Mouse (Mus musculus): ENCODE measurements around the gene Wnt5a. TPM values are rescaled to one million over a fixed set of nuclear protein-coding genes. Genes with fewer than 3 reads are reported as not detected.

Wnt5a gene
- total and polyA plus RNA-seq, 2 experiments from 2014 or later: 18.3 to 19.6 TPM

- Histone ChIP-seq H3K27me3 (ENCODE audit: insufficient read depth, low read length) (peaks cover 3% of the 10 kb centered on the region; the same call in 1 of the 2 replicates), H3K36me3 (ENCODE audit: insufficient read depth, low read length) (no peaks in the 10 kb centered on the region; the same call in 1 of the 2 replicates), H3K4me1 (ENCODE audit: insufficient read depth, low read length) (0 out of 2 replicates have a peak, but pooled peaks cover 4% of the 10 kb centered on the region), H3K9me3 (ENCODE audit: low read length) (no peaks in the 10 kb centered on the region), H3K9ac (replicated peaks; ENCODE audit: low read length) (no peak overlapping the region), H3K4me2 (ENCODE audit: low read depth, low read length) (peak overlapping the region; percentile 25; the same call in 1 of the 2 replicates), H3K27ac (no peak overlapping the region), H3K4me3 (ENCODE audit: low read length) (peak overlapping the region; percentile 8; the same call in 1 of the 2 replicates)
- DNase-seq (ENCODE audit: low spot score) (no peak), ATAC-seq (no peak)
- TF ChIP-seq CTCF (IDR thresholded peaks at IDR 0.05; ENCODE audit: low read depth): no peak
- 40% methylated on average over 2 of the region's 2 CpGs for WGBS
These were observed 9.6 kb downstream of the Wnt5a start for GRCm38 (mm10) chr14:28514171-28514570.

DNA sequence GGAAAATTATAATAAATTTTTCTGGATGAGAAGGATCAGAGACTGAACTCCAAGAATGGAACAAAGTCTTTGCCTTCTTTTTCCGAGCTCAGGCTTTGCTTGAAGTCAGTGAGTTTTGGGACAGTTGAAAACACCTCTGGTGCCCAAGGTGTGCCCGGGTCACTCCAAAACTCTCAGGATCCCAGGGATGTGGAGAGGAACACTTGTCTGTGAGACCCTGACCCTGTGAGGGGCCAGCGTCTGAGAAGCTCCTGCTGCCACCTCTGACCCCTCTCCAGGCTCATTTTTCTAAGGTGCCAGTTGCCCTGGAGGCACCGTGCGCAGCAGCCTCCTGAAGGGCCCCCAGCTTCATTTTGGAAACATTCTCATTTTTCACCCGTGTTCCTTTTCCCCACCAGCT is 10.8 kb downstream of the Wnt5a start:
- Histone ChIP-seq H3K9me3 (ENCODE audit: low read length) (no peaks in the 10 kb centered on the region), H3K4me1 (ENCODE audit: insufficient read depth, low read length) (no peaks in the 10 kb centered on the region), H3K4me2 (ENCODE audit: low read depth, low read length) (0 out of 2 replicates have a peak overlapping the region, but pooled peaks have one; percentile 25), H3K36me3 (ENCODE audit: insufficient read depth, low read length) (no peaks in the 10 kb centered on the region; the same call in 1 of the 2 replicates), H3K27me3 (ENCODE audit: insufficient read depth, low read length) (peaks cover 3% of the 10 kb centered on the region; the same call in 1 of the 2 replicates), H3K9ac (replicated peaks; ENCODE audit: low read length) (no peak overlapping the region), H3K27ac (no peak overlapping the region), H3K4me3 (ENCODE audit: low read length) (no peak overlapping the region)
- ATAC-seq (no peak), DNase-seq (ENCODE audit: low spot score) (no peak)
- 50% methylated on average over 6 of the region's 6 CpGs for WGBS
- TF ChIP-seq CTCF (IDR thresholded peaks at IDR 0.05; ENCODE audit: low read depth): no peak

DNA sequence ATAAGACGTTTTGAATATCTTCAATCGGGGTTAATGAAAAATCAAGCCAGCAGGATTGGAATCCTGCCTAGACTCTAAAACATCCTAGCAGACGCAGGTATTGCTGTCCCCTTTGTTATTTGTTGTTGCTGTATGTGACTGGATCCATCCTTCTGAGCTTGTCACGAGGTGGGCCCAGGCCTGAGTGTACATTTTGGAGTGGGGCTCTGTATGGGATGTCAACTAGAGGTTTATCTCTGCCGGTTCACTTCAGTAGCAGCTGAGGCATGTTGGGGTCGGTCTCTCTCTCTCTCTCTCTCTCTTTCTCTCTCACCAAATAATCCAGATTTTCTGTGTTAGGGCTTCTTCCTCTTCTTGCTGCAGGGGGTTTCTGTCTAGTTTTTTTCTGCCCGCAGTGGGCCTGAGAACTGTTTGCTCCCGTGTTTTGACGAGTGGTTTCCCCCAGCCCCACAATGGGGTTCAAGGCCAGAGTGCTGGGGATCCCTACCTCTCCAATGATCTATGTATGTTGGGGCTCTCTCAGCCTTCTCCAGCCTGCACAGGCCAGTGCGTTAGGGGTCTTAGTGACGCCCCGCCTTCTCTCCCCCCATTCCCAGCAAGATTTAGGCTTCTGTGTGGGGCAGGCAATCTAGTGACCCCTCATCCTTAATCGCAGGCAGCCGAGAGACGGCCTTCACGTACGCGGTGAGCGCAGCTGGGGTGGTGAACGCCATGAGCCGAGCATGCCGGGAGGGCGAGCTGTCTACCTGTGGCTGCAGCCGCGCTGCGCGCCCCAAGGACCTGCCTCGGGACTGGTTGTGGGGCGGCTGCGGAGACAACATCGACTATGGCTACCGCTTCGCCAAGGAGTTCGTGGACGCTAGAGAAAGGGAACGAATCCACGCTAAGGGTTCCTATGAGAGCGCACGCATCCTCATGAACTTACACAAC is 13.3 kb downstream of the Wnt5a start:
- no peak for TF ChIP-seq CTCF (IDR thresholded peaks at IDR 0.05; ENCODE audit: low read depth)
- Histone ChIP-seq H3K9ac (replicated peaks; ENCODE audit: low read length) (no peak overlapping the region), H3K27ac (no peak overlapping the region), H3K9me3 (ENCODE audit: low read length) (no peaks in the 10 kb centered on the region), H3K4me2 (ENCODE audit: low read depth, low read length) (no peak overlapping the region), H3K4me3 (ENCODE audit: low read length) (no peak overlapping the region), H3K27me3 (ENCODE audit: insufficient read depth, low read length) (no peaks in the 10 kb centered on the region), H3K36me3 (ENCODE audit: insufficient read depth, low read length) (no peaks in the 10 kb centered on the region; the same call in 1 of the 2 replicates), H3K4me1 (ENCODE audit: insufficient read depth, low read length) (no peaks in the 10 kb centered on the region)
- 69% methylated on average over 39 of the region's 39 CpGs for WGBS
- ATAC-seq: no peak
- no peak for DNase-seq (ENCODE audit: low spot score)

DNA sequence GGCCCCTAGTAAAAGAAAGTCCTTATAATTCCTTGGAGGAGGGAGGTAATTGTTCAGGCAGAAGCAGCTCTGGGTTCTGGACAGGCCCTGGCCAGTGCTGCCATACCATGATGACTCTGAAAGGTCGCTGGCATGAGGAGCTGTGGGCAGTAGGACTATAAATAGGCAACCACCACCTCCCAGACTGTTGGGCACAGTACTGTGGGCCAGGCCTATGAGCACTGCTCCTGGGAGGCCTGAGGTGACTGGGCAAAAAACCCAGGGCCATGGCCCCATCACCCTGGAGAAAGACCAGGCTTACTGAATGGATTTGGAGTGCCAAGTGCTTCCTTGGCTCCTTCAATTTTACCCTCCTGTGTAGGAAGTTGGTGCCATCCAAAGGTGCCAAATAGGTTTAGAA is 16.6 kb downstream of the Wnt5a start:
- no peak overlapping the region for H3K9ac ChIP-seq (replicated peaks; ENCODE audit: low read length)
- no peaks in the 10 kb centered on the region; the same call in 1 of the 2 replicates for H3K36me3 ChIP-seq (ENCODE audit: insufficient read depth, low read length)
- no peak for ATAC-seq
- no peaks in the 10 kb centered on the region for H3K27me3 ChIP-seq (ENCODE audit: insufficient read depth, low read length)
- no peak overlapping the region for H3K27ac ChIP-seq
- H3K4me1 ChIP-seq (ENCODE audit: insufficient read depth, low read length): no peaks in the 10 kb centered on the region
- 88% methylated on average over 1 of the region's 1 CpGs for WGBS
- H3K4me2 ChIP-seq (ENCODE audit: low read depth, low read length): no peak overlapping the region
- H3K9me3 ChIP-seq (ENCODE audit: low read length): no peaks in the 10 kb centered on the region
- no peak for DNase-seq (ENCODE audit: low spot score)
- no peak overlapping the region for H3K4me3 ChIP-seq (ENCODE audit: low read length)
- TF ChIP-seq CTCF (IDR thresholded peaks at IDR 0.05; ENCODE audit: low read depth): no peak

- no peak for ATAC-seq
- H3K4me3 ChIP-seq (ENCODE audit: low read length): no peak overlapping the region
- H3K4me1 ChIP-seq (ENCODE audit: insufficient read depth, low read length): no peaks in the 10 kb centered on the region
- H3K9ac ChIP-seq (replicated peaks; ENCODE audit: low read length): no peak overlapping the region
- H3K27me3 ChIP-seq (ENCODE audit: insufficient read depth, low read length): no peaks in the 10 kb centered on the region
- H3K27ac ChIP-seq: no peak overlapping the region
- H3K36me3 ChIP-seq (ENCODE audit: insufficient read depth, low read length): no peaks in the 10 kb centered on the region; the same call in 1 of the 2 replicates
- H3K4me2 ChIP-seq (ENCODE audit: low read depth, low read length): no peak overlapping the region
- TF ChIP-seq CTCF (IDR thresholded peaks at IDR 0.05; ENCODE audit: low read depth): no peak
- 78% methylated on average over 21 of the region's 21 CpGs for WGBS
- H3K9me3 ChIP-seq (ENCODE audit: low read length): no peaks in the 10 kb centered on the region
- DNase-seq (ENCODE audit: low spot score): no peak
These were observed 18.1 kb downstream of the Wnt5a start for GRCm38 (mm10) chr14:28522611-28523010.

GRCm38 (mm10) chr14:28525566-28525965 is 21.0 kb downstream of the Wnt5a start:
- ATAC-seq (no peak), DNase-seq (ENCODE audit: low spot score) (no peak)

More at GRCm38 (mm10) chr14:28525566-28525965, 21.0 kb downstream of the Wnt5a start:
- Histone ChIP-seq H3K36me3 (ENCODE audit: insufficient read depth, low read length) (no peaks in the 10 kb centered on the region; the same call in 1 of the 2 replicates), H3K27me3 (ENCODE audit: insufficient read depth, low read length) (no peaks in the 10 kb centered on the region), H3K4me2 (ENCODE audit: low read depth, low read length) (no peak overlapping the region), H3K9me3 (ENCODE audit: low read length) (no peaks in the 10 kb centered on the region), H3K4me1 (ENCODE audit: insufficient read depth, low read length) (no peaks in the 10 kb centered on the region), H3K9ac (replicated peaks; ENCODE audit: low read length) (no peak overlapping the region), H3K4me3 (ENCODE audit: low read length) (no peak overlapping the region), H3K27ac (no peak overlapping the region)
- WGBS: 44% methylated on average over 1 of the region's 1 CpGs
- TF ChIP-seq CTCF (IDR thresholded peaks at IDR 0.05; ENCODE audit: low read depth): no peak

Measured in hindbrain, postnatal 0 days (tissue).